Mouse (Mus musculus): Measurements from ENCODE around the gene Lrrn1.

Lrrn1 gene

GRCm38 (mm10) chr6:107583759-107584383 is 54.3 kb downstream of the Lrrn1 start:
- DNase-seq (ENCODE audit: low spot score in 2 of 2) = no peak

GRCm38 (mm10) chr6:107605151-107605550 is 75.6 kb downstream of the Lrrn1 start:
- no peak for DNase-seq (ENCODE audit: low spot score in 2 of 2)

- DNase-seq (ENCODE audit: low spot score in 2 of 2) = no peak
Observed at GRCm38 (mm10) chr6:107614288-107614687, 84.7 kb downstream of the Lrrn1 start.
